Mouse (Mus musculus): ENCODE measurements around the gene Hspa1b. TPM values are rescaled to one million over a fixed set of nuclear protein-coding genes. Genes with fewer than 3 reads are reported as not detected.

Gene Hspa1b
- polyA plus RNA-seq, 1 experiment from 2014 or later = 0.19 TPM

DNA sequence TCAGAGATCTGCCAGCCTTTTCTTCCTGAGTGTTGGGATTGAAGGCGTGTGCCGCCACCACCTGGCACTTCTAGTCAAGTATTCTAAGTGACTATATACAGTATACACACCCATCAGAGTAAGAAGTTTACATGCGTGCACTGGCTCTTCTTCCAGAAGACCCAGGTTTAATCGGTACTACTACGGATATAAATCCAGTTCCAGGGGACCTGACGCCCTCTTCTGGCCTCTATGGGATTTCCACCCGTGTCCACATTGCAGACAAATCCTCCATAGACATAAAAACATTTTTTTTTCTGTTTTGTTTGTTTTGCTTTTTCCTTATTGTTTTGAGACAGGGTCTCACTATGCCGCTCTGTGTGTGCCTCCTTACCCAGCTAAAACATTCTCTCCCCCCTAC, 11.4 kb downstream of the Hspa1b start:
- Histone ChIP-seq H3K27me3 (ENCODE audit: low read depth, poor library complexity, severe bottlenecking) (no peaks in the 10 kb centered on the region), H3K27ac (replicated peaks) (no peak overlapping the region), H3K4me1 (peaks cover 11% of the 10 kb centered on the region), H3K36me3 (peaks cover 25% of the 10 kb centered on the region), H3K9me3 (replicated peaks) (no peaks in the 10 kb centered on the region), H3K4me3 (no peak overlapping the region)
- DNase-seq (ENCODE audit: low spot score) = peak; percentile 46
- 37% methylated on average over 8 of the region's 8 CpGs for WGBS

DNA sequence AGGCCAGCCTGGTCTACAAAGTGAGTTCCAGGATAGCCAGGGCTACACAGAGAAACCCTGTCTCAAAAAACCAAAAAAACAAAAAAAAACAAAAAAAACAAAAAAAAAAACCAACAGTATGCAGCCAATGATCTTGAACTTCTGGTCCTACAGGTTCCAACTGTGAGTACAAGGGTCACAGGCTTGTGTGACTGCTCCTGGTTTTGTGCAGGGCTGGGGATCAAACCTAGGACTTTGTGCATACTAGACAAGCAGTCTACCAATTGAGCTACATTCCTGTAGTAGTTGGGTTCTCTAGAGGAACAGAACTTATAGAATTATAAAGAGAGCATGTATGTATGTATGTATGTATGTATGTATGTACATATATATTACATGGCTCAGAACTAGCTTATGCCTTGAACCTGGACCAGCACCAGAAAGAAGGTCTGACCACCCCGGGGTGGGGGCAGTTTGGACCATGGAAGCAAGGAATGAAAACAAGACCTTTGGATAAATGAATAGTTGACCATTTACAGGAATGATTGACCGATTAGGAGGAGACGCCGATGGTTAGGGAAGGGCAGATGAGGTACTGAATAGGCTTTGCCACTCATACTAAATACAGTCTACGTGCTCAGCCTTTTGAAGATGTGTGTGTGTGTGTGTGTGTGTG, 12.4 kb downstream of the Hspa1b start:
- peaks cover 15% of the 10 kb centered on the region for H3K4me1 ChIP-seq
- no peaks in the 10 kb centered on the region for H3K9me3 ChIP-seq (replicated peaks)
- no peak for DNase-seq (ENCODE audit: low spot score)
- H3K4me3 ChIP-seq = no peak overlapping the region
- H3K27ac ChIP-seq (replicated peaks) = no peak overlapping the region
- peaks cover 24% of the 10 kb centered on the region for H3K36me3 ChIP-seq
- H3K27me3 ChIP-seq (ENCODE audit: low read depth, poor library complexity, severe bottlenecking) = no peaks in the 10 kb centered on the region
- WGBS = 94% methylated on average over 5 of the region's 5 CpGs

DNA sequence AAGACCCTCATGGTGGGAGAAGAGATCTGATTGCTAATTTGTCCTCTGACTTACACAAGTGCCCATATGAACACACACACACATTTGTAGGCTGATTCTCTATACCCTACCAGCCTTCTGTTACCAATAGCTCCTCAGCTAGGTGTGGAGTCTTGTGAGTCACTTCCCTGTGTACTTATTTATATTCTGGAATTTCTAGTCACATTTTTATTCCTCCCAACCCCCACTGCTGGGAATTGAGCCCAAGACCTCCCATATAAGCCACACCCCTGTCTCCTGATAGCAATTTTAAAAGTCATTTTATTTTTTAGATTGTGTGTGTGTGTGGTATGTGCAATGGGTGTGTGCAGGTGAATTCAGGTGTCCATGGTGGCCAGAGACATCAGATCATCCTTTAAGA, 14.7 kb downstream of the Hspa1b start:
- H3K9me3 ChIP-seq (replicated peaks) = no peaks in the 10 kb centered on the region
- no peak for DNase-seq (ENCODE audit: low spot score)

DNA sequence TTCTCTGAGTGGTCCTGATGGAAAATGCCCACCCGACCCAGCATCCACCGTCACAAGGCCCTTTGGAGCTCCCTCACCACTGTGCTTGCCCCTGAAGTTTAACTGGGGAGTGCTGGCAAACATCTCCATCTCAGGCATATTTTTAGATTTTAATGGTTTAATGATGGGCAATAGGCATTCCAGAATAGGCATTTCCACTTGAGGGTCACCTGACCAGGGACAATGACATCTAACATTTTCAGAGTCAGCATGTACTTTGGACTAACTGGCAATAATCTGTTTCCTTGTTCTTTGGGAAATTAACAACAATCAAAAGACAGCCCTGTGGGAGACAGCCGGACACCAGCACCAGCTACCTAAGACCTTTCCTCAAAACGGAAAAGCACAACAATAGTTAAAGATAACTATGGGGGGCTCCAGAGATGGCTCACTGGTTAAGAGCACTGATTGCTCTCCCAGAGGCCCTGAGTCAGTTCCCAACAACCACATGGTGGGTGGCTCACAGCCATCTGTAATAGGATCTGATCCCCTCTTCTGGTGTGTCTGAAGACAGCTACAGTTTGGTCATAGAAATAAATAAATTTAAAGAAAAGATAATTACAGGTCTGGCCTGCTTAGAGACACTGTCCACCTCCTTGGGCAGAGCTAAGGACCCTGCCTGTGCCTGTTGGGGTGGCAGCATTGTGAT, 15.8 kb downstream of the Hspa1b start:
- WGBS = 90% methylated on average over 4 of the region's 4 CpGs

More for the DNA sequence above, 14.7 kb downstream of the Hspa1b start:
- Histone ChIP-seq H3K4me1 (peaks cover 8% of the 10 kb centered on the region), H3K27ac (replicated peaks) (no peak overlapping the region), H3K27me3 (ENCODE audit: low read depth, poor library complexity, severe bottlenecking) (no peaks in the 10 kb centered on the region), H3K4me3 (no peak overlapping the region), H3K36me3 (peaks cover 2% of the 10 kb centered on the region)

DNA sequence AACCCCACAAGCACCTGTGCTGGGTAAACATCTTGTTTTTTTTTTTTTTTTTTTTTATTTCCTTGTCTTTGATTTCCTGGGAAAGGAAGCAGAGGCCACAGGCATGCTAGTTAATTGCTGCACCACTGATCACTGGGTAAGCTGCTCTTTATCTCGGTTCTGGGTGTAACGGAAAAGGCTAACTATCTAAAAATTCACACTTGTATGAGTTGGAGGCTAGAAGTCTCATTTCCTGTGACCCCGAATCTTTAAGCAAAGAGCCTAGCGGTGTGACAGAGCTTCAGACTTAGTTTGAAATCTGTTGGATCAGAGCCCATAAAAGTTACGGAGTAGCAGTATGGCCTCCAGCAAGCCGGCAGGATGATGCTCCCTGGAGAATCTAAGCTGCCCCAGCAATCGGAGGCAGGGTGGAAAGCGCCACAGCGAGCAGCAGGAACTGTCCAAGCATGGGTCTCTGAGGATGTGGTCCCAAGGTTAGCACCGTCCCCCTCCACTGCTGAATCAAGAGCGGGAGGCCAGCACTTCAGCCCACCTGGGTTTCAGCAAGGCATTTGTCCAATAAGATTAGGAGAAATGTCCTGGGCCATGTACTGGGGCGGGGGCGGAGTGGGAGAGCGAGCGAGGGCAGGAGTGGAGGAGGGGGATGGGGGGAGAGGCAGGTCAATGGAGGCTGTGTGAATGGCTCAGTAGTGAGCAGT, 17.5 kb downstream of the Hspa1b start:
- peak; percentile 64 for DNase-seq (ENCODE audit: low spot score)
- Histone ChIP-seq H3K4me1 (peaks cover 8% of the 10 kb centered on the region), H3K36me3 (no peaks in the 10 kb centered on the region), H3K27me3 (ENCODE audit: low read depth, poor library complexity, severe bottlenecking) (no peaks in the 10 kb centered on the region), H3K4me3 (peak overlapping the region; percentile 53), H3K9me3 (replicated peaks) (no peaks in the 10 kb centered on the region), H3K27ac (replicated peaks) (peak overlapping the region; percentile 83)
- 8% methylated on average over 15 of the region's 15 CpGs for WGBS

More for the DNA sequence above, 15.8 kb downstream of the Hspa1b start:
- H3K9me3 ChIP-seq (replicated peaks) = no peaks in the 10 kb centered on the region
- no peak overlapping the region for H3K4me3 ChIP-seq
- H3K36me3 ChIP-seq = no peaks in the 10 kb centered on the region
- H3K4me1 ChIP-seq = peaks cover 8% of the 10 kb centered on the region
- DNase-seq (ENCODE audit: low spot score) = no peak
- no peaks in the 10 kb centered on the region for H3K27me3 ChIP-seq (ENCODE audit: low read depth, poor library complexity, severe bottlenecking)
- no peak overlapping the region for H3K27ac ChIP-seq (replicated peaks)

DNA sequence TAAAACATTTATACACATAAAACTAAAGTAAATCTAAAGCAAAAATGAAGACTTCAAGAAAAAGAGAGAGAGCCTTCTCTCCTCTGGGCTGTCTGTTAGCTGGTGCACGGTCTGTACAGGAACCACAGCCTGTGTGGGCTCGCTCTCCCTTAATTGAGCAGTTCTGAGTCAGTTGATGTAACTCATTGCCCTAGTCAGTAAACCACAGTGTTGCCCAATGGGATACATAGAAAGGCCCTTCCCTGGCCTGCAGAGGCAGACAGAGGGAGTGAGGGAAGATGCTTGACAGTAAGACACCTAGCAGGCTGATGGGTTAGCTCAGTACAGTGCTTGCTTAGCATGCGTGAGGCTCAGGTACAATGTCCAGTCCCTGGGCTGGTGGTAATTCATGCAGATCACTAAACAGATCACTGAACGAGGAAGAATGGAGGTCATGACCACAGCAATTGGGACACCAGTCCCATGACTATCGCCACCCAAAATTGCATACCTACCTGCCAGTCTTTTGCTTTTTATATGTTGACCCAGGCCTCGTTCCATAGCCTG, 21.0 kb downstream of the Hspa1b start:
- no peak overlapping the region for H3K4me3 ChIP-seq
- WGBS = 86% methylated on average over 6 of the region's 6 CpGs

DNA sequence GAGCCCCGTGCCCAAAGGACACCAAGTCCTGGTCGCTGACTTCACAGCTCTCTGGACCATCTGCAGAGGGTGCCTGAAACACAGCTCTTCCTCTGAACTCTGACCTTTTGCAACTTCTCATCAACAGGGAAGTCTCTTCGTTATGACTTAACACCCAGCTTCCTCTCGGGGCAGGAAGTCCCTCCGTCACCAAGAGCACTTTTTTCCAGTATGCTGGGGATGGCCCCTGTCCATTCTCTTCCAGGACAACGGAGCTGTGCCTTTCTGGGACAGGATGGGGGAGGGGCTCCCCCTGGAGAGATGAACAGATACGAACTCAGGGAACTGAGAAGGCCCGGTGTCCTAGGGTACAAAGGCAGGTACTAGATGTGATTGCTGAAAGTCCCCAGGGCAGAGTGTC, 24.2 kb downstream of the Hspa1b start:
- peaks cover 35% of the 10 kb centered on the region for H3K4me1 ChIP-seq
- H3K27me3 ChIP-seq (ENCODE audit: low read depth, poor library complexity, severe bottlenecking) = peaks cover 9% of the 10 kb centered on the region; the same call in 1 of the 2 replicates
- H3K4me3 ChIP-seq = no peak overlapping the region
- H3K36me3 ChIP-seq = 0 out of 2 replicates have a peak, but pooled peaks cover 15% of the 10 kb centered on the region
- H3K27ac ChIP-seq (replicated peaks) = no peak overlapping the region
- H3K9me3 ChIP-seq (replicated peaks) = no peaks in the 10 kb centered on the region
- WGBS = 58% methylated on average over 8 of the region's 8 CpGs
- DNase-seq (ENCODE audit: low spot score) = no peak

More for the DNA sequence above, 21.0 kb downstream of the Hspa1b start:
- DNase-seq (ENCODE audit: low spot score) = no peak
- Histone ChIP-seq H3K36me3 (0 out of 2 replicates have a peak, but pooled peaks cover 13% of the 10 kb centered on the region), H3K4me1 (peaks cover 25% of the 10 kb centered on the region), H3K27me3 (ENCODE audit: low read depth, poor library complexity, severe bottlenecking) (no peaks in the 10 kb centered on the region), H3K27ac (replicated peaks) (no peak overlapping the region), H3K9me3 (replicated peaks) (no peaks in the 10 kb centered on the region)

DNA sequence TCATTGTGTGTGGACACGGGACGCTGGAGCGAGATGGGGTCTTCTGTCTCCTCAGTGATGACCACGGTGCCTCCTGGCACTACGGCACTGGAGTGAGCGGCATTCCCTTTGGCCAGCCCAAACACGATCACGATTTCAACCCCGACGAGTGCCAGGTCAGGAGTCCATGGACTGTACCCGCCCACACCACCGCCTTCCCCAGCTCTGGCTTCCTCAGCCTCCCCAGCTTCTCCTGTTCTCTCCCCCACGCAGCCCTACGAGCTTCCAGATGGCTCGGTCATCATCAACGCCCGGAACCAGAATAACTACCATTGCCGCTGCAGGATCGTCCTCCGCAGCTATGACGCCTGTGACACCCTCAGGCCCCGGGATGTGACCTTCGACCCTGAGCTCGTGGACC, 25.0 kb downstream of the Hspa1b start:
- WGBS = 71% methylated on average over 24 of the region's 24 CpGs
- H3K4me3 ChIP-seq = peak overlapping the region; percentile 18; the same call in 1 of the 2 replicates
- DNase-seq (ENCODE audit: low spot score) = no peak
- peaks cover 35% of the 10 kb centered on the region for H3K4me1 ChIP-seq
- H3K36me3 ChIP-seq = 0 out of 2 replicates have a peak, but pooled peaks cover 15% of the 10 kb centered on the region
- H3K27ac ChIP-seq (replicated peaks) = 0 out of 2 replicates have a peak overlapping the region, but pooled peaks have one; percentile 9
- H3K9me3 ChIP-seq (replicated peaks) = no peaks in the 10 kb centered on the region
- peaks cover 9% of the 10 kb centered on the region; the same call in 1 of the 2 replicates for H3K27me3 ChIP-seq (ENCODE audit: low read depth, poor library complexity, severe bottlenecking)

DNA sequence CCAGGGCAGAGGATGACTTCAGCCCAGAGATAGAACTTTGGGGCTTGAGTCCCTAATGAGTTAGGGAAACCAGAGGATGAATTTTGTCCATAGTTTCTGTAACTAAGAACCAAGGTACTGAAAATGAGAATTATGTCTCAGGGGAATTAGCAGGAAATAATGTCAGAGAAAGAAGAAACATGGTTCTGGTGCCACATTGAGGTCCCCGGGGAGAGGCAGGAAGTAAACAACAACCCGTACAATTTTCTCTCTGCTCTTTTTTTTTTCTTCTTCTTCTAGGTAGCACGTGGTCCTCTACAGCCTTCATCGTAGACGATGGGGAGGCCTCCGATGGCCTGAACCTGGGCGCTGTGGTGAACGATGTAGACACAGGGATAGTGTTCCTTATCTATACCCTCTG, 26.8 kb downstream of the Hspa1b start:
- DNase-seq (ENCODE audit: low spot score) = no peak
- Histone ChIP-seq H3K4me1 (peaks cover 35% of the 10 kb centered on the region), H3K9me3 (replicated peaks) (no peaks in the 10 kb centered on the region), H3K27me3 (ENCODE audit: low read depth, poor library complexity, severe bottlenecking) (peaks cover 9% of the 10 kb centered on the region; the same call in 1 of the 2 replicates), H3K27ac (replicated peaks) (no peak overlapping the region; the same call in 1 of the 2 replicates), H3K36me3 (0 out of 2 replicates have a peak, but pooled peaks cover 15% of the 10 kb centered on the region), H3K4me3 (peak overlapping the region; percentile 69)
- 91% methylated on average over 8 of the region's 8 CpGs for WGBS

DNA sequence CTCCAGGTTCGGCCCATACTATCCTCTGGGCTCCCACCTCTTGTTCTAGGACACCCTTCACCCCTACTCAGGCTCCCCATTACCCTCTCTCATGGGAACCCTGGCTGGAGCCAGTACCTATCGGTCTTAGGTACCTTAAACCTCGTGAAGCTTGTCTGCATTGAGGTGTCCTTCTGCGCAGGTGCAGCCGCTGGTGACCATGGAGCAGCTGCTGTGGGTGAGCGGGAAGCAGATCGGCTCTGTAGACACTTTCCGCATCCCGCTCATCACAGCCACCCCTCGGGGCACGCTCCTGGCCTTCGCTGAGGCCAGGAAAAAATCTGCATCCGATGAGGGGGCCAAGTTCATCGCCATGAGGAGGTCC, 27.3 kb downstream of the Hspa1b start:
- 13% methylated on average over 14 of the region's 14 CpGs for WGBS
- Histone ChIP-seq H3K4me1 (peaks cover 35% of the 10 kb centered on the region), H3K36me3 (0 out of 2 replicates have a peak, but pooled peaks cover 15% of the 10 kb centered on the region), H3K9me3 (replicated peaks) (no peaks in the 10 kb centered on the region), H3K4me3 (peak overlapping the region; percentile 69), H3K27ac (replicated peaks) (peak overlapping the region; percentile 86), H3K27me3 (ENCODE audit: low read depth, poor library complexity, severe bottlenecking) (peaks cover 9% of the 10 kb centered on the region; the same call in 1 of the 2 replicates)
- no peak for DNase-seq (ENCODE audit: low spot score)

DNA sequence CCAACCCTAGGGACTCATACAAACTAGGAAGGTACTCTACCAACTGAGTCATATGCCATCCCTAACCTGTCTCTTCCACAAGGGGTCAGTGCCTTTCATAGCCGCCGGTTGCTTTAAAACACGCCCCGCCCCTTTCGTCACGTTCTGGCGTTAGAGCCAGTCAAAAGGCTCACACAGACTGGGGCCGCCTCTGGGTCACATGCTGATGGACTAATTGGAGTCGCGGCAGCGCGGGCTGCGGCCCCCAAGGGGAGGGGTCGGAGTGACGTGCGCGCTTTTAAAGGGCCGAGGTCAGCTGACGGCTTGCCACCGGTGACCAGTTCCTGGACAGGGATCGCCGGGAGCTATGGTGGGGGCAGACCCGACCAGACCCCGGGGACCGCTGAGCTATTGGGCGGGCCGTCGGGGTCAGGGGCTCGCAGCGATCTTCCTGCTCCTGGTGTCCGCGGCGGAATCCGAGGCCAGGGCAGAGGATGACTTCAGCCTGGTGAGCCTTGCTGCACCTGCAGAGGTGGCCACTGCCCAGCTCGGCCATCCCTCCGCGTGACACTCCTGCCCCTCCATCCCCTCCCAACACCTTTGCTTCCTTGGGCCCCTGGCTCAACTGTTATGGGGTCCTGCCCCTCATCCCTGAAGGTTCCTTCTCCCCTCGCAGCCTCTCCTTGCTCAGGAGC, 27.8 kb downstream of the Hspa1b start, which contains the start of gene Neu1:
Gene Neu1, plus strand, starts transcription at position 193 of the 674 bp plus-strand sequence.
- Histone ChIP-seq H3K4me1 (peaks cover 35% of the 10 kb centered on the region), H3K4me3 (peak within 1 kb of the TSS; percentile 69), H3K36me3 (0 out of 2 replicates have a peak, but pooled peaks cover 15% of the 10 kb centered on the region), H3K27ac (replicated peaks) (peak within 1 kb of the TSS; percentile 86), H3K9me3 (replicated peaks) (no peaks in the 10 kb centered on the region), H3K27me3 (ENCODE audit: low read depth, poor library complexity, severe bottlenecking) (peaks cover 9% of the 10 kb centered on the region; the same call in 1 of the 2 replicates)
- 1% methylated on average over 38 of the region's 38 CpGs for WGBS
- peak; percentile 97 for DNase-seq (ENCODE audit: low spot score)

DNA sequence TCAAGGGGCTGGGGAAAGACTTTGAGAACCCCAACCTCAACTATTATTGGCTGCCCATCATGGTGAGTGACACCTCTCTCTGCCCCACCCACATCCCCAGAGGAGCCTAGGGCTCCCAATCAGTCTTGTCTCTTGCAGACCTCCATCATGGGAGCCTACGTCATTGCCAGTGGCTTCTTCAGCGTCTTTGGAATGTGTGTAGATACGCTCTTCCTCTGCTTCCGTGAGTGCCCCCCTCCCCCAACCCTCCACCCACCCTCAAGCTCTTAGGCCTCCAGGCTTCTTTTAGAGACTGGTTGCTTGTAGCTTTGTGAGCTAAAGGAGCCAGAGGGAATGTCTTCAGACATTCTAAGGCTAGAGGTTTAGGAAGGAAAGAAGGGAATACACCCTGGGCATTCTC, 30.2 kb downstream of the Hspa1b start:
- Histone ChIP-seq H3K27me3 (ENCODE audit: low read depth, poor library complexity, severe bottlenecking) (peaks cover 9% of the 10 kb centered on the region; the same call in 1 of the 2 replicates), H3K4me3 (no peak overlapping the region), H3K27ac (replicated peaks) (no peak overlapping the region), H3K36me3 (0 out of 2 replicates have a peak, but pooled peaks cover 4% of the 10 kb centered on the region), H3K9me3 (replicated peaks) (no peaks in the 10 kb centered on the region), H3K4me1 (peaks cover 21% of the 10 kb centered on the region)
- whole genome bisulfite sequencing = 77% methylated on average over 4 of the region's 4 CpGs
- DNase-seq (ENCODE audit: low spot score) = no peak

Measured in midbrain, embryonic 10.5 days (tissue).